Mouse (Mus musculus) lung, postnatal 0 days (tissue): ENCODE results near the gene Alkbh6.

ENCODE experiments used
- CTCF ChIP-seq: IDR thresholded peaks from 2 replicates; pipeline ENCODE4 v1.5.1; 2016; ENCODE audit warnings: antibody characterized with exemption, mild to moderate bottlenecking
- EP300 ChIP-seq: IDR thresholded peaks from 2 replicates; pipeline ENCODE4 v1.6.1; 2016; ENCODE audit warnings: antibody characterized with exemption, mild to moderate bottlenecking, control low read depth

DNA sequence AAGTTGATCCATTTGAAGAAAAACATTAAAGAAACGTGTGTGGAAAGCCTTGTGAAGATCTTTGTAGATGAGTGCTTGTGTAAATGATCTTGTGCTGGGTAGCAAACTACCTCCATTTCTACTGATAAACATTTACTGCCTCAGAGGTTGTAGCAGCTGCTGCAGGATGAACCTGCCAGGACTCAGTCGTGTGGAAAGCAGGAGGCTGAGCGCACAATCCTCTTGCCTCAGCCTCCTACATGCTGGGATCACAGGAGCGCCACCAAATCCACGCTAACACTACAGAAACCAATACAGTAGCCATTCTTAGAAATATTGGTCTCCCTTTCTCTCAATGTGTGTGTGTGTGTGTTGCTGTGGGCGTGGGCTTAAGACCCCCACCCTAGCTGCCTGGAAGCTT lies 20.5 kb upstream of the Alkbh6 start:
- no peak for TF ChIP-seq CTCF
- TF ChIP-seq EP300 = no peak
